Mouse (Mus musculus): ENCODE data around the gene Il15. TPM values are rescaled to one million over a fixed set of nuclear protein-coding genes. Genes with fewer than 3 reads are reported as not detected.

Gene Il15
- 15.0 and 15.1 TPM in 2 replicates for polyA plus RNA-seq (2015; fragmentation: Nextera tagmentation; extraction: Ambion mirVana)

GRCm38 (mm10) chr8:82402686-82403330 lies at the start of gene Il15:
Gene Il15 (minus strand): TSS chr8:82403222.

